Mouse (Mus musculus) monocyte, adult 2 months (primary cell): ENCODE data around the gene Man1c1.

Experiments
- DNase-seq, 2 experiments: peaks; one replicate each; pipeline ENCODE4 v3.0.0; 2022; ENCODE audit warnings: low spot score in 2 of 2, low read depth in 1 of 2

Gene Man1c1

GRCm38 (mm10) chr4:134703835-134704546, at the start of gene Man1c1:
Gene Man1c1 (minus strand): TSS chr4:134704290.
- peak; percentile 92 to 97 for DNase-seq

GRCm38 (mm10) chr4:134753516-134754261, 49.6 kb upstream of the Man1c1 start:
- DNase-seq, result no peak

- no peak for DNase-seq
Observed at GRCm38 (mm10) chr4:134752911-134753426, 48.9 kb upstream of the Man1c1 start.

GRCm38 (mm10) chr4:134751682-134752380, 47.7 kb upstream of the Man1c1 start:
- no peak for DNase-seq

- DNase-seq, result no peak
Observed at GRCm38 (mm10) chr4:134750825-134751224, 46.7 kb upstream of the Man1c1 start.

- DNase-seq, result no peak
Observed at GRCm38 (mm10) chr4:134750263-134750662, 46.2 kb upstream of the Man1c1 start.

GRCm38 (mm10) chr4:134749301-134750030, 45.4 kb upstream of the Man1c1 start:
- DNase-seq, result no peak

GRCm38 (mm10) chr4:134745900-134746661, 42.0 kb upstream of the Man1c1 start:
- no peak for DNase-seq

- no peak for DNase-seq
Observed at GRCm38 (mm10) chr4:134743881-134744633, 40.0 kb upstream of the Man1c1 start.

GRCm38 (mm10) chr4:134741949-134742348, 37.9 kb upstream of the Man1c1 start:
- DNase-seq, result no peak

- DNase-seq, result no peak
Observed at GRCm38 (mm10) chr4:134740186-134740585, 36.1 kb upstream of the Man1c1 start.

- no peak for DNase-seq
Observed at GRCm38 (mm10) chr4:134739530-134739929, 35.4 kb upstream of the Man1c1 start.

- DNase-seq, result no peak
Observed at GRCm38 (mm10) chr4:134737365-134737910, 33.3 kb upstream of the Man1c1 start.

- DNase-seq, result no peak
Observed at GRCm38 (mm10) chr4:134736147-134736546, 32.1 kb upstream of the Man1c1 start.

- peak; percentile 66 to 79 for DNase-seq
Observed at GRCm38 (mm10) chr4:134734629-134735081, 30.6 kb upstream of the Man1c1 start.

GRCm38 (mm10) chr4:134734038-134734628, 30.0 kb upstream of the Man1c1 start:
- peak; percentile 44 to 56 for DNase-seq

GRCm38 (mm10) chr4:134733371-134733770, 29.3 kb upstream of the Man1c1 start:
- DNase-seq, result no peak

GRCm38 (mm10) chr4:134730106-134730505, 26.0 kb upstream of the Man1c1 start:
- DNase-seq, result peak; percentile 41
